Mouse (Mus musculus): ENCODE measurements around the gene Akr1c19.
"Not testable (repeated sequence)": the region's sequence is repeated elsewhere in the genome, so short reads cannot be mapped to it uniquely, and the experiment has no call there.

The Akr1c19 gene

GRCm38 (mm10) chr13:4265455-4265854, 37.0 kb downstream of the Akr1c19 start:
- DNase-seq (ENCODE audit: inconsistent ontology term) = not testable (repeated sequence)

DNA sequence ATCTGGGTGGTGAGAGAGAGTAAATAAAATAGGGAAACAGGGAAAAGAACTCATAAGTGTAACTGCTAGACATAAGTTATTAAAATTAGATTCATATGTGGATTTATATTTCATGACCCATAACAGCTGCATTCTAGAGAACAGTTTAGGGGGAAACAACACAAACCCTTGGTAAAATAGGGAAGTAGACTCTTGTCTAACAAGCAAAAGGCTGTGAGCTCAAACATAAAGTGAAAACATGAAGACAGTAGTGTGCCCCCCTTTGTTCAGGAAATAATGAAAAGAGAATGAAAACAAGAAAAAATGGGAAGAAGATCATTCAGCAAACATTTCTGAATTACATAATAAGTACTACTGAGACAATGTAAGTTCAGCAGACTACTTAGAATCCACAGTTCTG, 42.4 kb downstream of the Akr1c19 start:
- no peak for DNase-seq (ENCODE audit: inconsistent ontology term)

GRCm38 (mm10) chr13:4277526-4277925, 49.0 kb downstream of the Akr1c19 start:
- no peak for DNase-seq (ENCODE audit: inconsistent ontology term)

GRCm38 (mm10) chr13:4279284-4279683, 50.8 kb downstream of the Akr1c19 start, which contains the start of gene Akr1c12:
Akr1c12 (minus strand) TSS chr13:4279433.
- no peak for DNase-seq (ENCODE audit: inconsistent ontology term)

- peak; percentile 9 for DNase-seq (ENCODE audit: inconsistent ontology term)
These were observed 53.2 kb downstream of the Akr1c19 start for GRCm38 (mm10) chr13:4281471-4282412.

DNA sequence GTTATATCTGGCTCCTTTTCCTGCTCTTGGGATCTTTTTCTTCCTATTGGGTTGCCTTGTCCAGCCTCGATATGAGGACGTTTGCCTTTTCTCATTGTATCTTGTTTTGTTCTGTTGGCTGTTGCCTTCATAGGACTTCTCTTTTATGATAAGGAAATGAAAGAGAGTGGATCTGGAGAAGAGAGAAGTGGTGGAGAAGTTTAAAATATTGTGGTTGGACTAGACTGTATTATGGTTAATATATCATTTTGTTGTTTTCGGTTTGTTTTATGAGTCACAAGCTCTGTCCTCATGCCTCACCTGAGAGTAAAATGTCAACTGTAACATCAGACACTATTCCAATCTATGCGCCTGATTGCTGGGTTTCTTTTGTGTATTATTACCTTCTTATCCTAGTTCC, 68.5 kb downstream of the Akr1c19 start:
- no peak for DNase-seq (ENCODE audit: inconsistent ontology term)
